Mouse (Mus musculus) megakaryocyte, embryonic 14.5 days (primary cell): Measurements from ENCODE around the gene Rab25.

Experiments used
- FLI1 ChIP-seq: IDR thresholded peaks from 2 replicates; pipeline ENCODE4 v1.6.1; 2012; ENCODE audit warnings: low read length, inconsistent platforms, mixed read lengths
- GATA1 ChIP-seq: IDR thresholded peaks from 3 replicates; pipeline ENCODE4 v1.6.1; 2012; ENCODE audit warnings: mixed read lengths, low read length, inconsistent platforms, borderline replicate concordance

- TF ChIP-seq GATA1 (no peak), FLI1 (no peak)
Observed at GRCm38 (mm10) chr3:88585769-88586168, 37.7 kb upstream of the Rab25 start.
